Mouse (Mus musculus) left cerebral cortex, adult 2 months (tissue): Measurements from ENCODE around the gene Nudt10. TPM values are rescaled to one million over a fixed set of nuclear protein-coding genes. Genes with fewer than 3 reads are reported as not detected.
"Not testable (repeated sequence)": the region's sequence is repeated elsewhere in the genome, so short reads cannot be mapped to it uniquely, and the experiment has no call there.

Experiments used
- DNase-seq, 2 experiments: peaks; one replicate each; pipeline ENCODE4 v3.0.0; 2021 to 2022; ENCODE audit warnings: low spot score in 2 of 2, mixed read lengths in 1 of 2; ENCODE audit errors: extremely low spot score in 1 of 2
- H3K27ac ChIP-seq: fragments of 200-600 bp; 2 replicates; pipeline ENCODE4 v1.8.1; 2022
- H3K4me3 ChIP-seq: fragments of 200-600 bp; 2 replicates; pipeline ENCODE4 v1.8.1; 2022
- CTCF ChIP-seq: fragments of 200-600 bp; IDR thresholded peaks from 2 replicates; pipeline ENCODE4 v1.8.1; 2022; ENCODE audit warnings: antibody characterized with exemption, mild to moderate bottlenecking, moderate library complexity
- intact Hi-C: fragments of 180-260 bp; cut with DNase I; formaldehyde crosslinking; loops from one replicate; pipeline ENCODE4 v1.15.1; 2025
- long read RNA-seq, 2 experiments: library from polyadenylated mRNA; stranded (forward); transcript quantifications; one replicate each; pipeline ENCODE4 v2.0.0; 2021; ENCODE audit warnings: borderline mapping rate in 2 of 2
- total RNA-seq, 2 experiments: library from RNA; stranded (reverse); gene quantifications; 2 replicates each; pipeline ENCODE4 v1.2.3; 2021

The Nudt10 gene
- total RNA-seq = 10 to 100 TPM; 26.3 TPM
- long read RNA-seq, experiment 1, transcript Nudt10-201 (2 exons, 1,775 nt) = major isoform, 19 of 21 reads
- long read RNA-seq, experiment 1, partial matches to known transcripts = 0 of 21 reads
- long read RNA-seq, experiment 1, other reads (novel, unspliced or antisense) = 2 of 21 reads
- long read RNA-seq, experiment 2, transcript Nudt10-201 (2 exons, 1,775 nt) = major isoform, 16 of 27 reads
- long read RNA-seq, experiment 2, partial matches to known transcripts = 0 of 27 reads
- long read RNA-seq, experiment 2, other reads (novel, unspliced or antisense) = 11 of 27 reads

DNA sequence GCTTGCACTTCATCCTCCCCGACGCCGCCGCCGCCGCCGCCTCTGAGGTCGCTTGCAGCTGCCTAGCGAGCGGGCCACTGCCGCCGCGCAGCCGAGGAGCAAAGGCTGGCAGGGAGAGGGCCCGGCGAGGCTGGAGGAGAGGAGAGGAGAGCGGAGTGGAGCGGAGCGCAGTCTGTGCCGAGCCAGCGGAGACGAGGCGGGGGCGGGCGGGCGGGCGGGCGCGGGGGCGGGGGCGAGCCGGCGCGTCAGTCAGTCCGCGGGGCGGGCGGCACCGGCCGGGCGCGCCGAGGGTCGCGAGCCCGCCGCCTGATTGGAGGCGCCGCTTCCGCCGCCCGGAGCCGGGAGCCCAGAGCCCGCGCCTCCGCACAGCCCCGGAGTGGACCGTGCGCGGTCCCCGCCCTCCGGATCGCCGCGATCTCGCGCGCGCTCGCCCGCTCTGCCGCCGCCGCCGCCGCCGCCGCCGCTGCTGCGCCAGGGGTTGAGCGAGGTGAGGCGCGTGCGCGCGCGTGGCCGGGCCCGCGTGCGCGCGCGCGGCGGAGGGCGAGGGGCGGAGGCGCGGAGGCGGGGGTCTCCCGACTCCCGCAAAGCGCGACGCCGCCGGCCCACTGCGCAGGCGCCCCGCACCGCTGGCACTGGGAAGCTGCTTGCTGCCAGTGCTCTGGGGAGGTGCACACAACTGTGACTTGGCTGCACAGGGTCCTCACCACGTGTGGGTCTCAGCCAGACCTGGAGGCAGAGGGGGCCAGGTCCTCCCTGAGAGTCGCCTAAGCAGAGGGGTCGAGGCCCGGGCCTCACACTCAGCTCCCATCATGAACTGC lies at the start of gene Nudt10:
TSS of gene Nudt10 (minus strand) at position 193 of the 818 bp plus-strand sequence.
- H3K27ac ChIP-seq, intact Hi-C loops: not testable (repeated sequence)
- H3K4me3 ChIP-seq = peak within 1 kb of the TSS; percentile 37
- peak in 1 of 2 experiments; percentile 9 for DNase-seq

DNA sequence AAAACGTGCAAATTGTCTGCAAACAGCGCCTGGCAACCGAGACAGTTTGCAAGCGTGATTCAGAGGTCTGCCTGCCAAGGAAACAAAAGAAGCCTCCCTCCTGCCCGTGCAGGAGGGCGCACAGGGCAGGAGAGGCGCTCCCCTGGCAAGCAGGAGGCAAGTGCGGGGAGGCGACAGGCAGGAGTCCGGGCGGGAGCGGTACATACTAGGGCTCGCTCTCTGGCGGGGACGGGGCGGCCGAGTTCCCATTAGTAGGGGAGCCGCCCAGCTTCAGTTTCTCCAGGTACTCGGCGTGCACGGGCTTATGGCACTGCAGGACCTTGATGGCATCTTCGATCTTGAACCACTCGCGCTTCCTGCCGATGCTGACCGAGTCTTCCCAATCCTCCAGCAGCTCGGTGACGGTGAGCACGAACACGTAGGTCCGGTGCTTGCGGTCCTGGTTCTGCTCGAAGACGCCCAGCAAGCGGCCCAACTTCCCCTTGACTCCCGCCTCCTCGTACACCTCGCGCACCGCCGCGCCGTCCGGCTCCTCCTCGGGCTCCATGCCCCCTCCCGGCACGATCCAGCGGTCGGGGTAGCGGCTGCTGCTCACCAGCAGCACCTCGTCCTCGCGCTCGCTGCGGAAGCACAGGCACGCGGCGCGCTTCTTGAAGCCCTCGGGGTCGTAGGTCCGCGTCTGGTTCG lies 536 bp downstream of the Nudt10 start:
- H3K27ac ChIP-seq, DNase-seq, intact Hi-C loops: not testable (repeated sequence)
- H3K4me3 ChIP-seq = 0 out of 2 replicates have a peak overlapping the region, but pooled peaks have one; percentile 23

GRCm38 (mm10) chrX:6171718-6172117 lies 1.1 kb downstream of the Nudt10 start:
- Histone ChIP-seq H3K4me3 (peak overlapping the region; percentile 37), H3K27ac (no peak overlapping the region)
- intact Hi-C loops = no loop called here
- TF ChIP-seq CTCF = no peak
- peak in 1 of 2 experiments; percentile 6 for DNase-seq

Other genes starting within 250 kb of the Nudt10 start
- 10 to 100 TPM; 24.9 to 25.4 TPM for gene Nudt11, start 125.6 kb downstream of the Nudt10 start, total RNA-seq
- gene AU022751, start 89.6 kb downstream of the Nudt10 start, total RNA-seq = 1 to 10 TPM; 1.1 to 1.8 TPM
- gene Bmp15, start 147.7 kb upstream of the Nudt10 start, total RNA-seq = under 1 TPM; 0.14 to 0.25 TPM
- gene Shroom4, start 226.8 kb upstream of the Nudt10 start, total RNA-seq = 1 to 10 TPM; 3.9 to 4.8 TPM